Mouse (Mus musculus) ES-Bruce4 (cell line): ENCODE results near the gene Arhgef2. TPM values are rescaled to one million over a fixed set of nuclear protein-coding genes. Genes with fewer than 3 reads are reported as not detected.
A peak's percentile ranks its signal among the peaks of the same experiment; 100 is the strongest.

Source experiments
- H3K27ac ChIP-seq: 2 replicates; pipeline ENCODE4 v1.5.1; 2012; ENCODE audit warnings: low read length, inconsistent platforms; ENCODE audit not compliant: insufficient read depth
- H3K27me3 ChIP-seq: 2 replicates; pipeline ENCODE4 v1.6.1; 2012; ENCODE audit warnings: mild to moderate bottlenecking, low read length, inconsistent platforms; ENCODE audit not compliant: control insufficient read depth, poor library complexity, insufficient read depth, severe bottlenecking
- H3K36me3 ChIP-seq: 2 replicates; pipeline ENCODE4 v1.6.1; 2012; ENCODE audit warnings: inconsistent platforms, mild to moderate bottlenecking, low read length, moderate library complexity; ENCODE audit not compliant: control insufficient read depth, poor library complexity, insufficient read depth, severe bottlenecking
- H3K4me1 ChIP-seq: one replicate; pipeline ENCODE4 v1.8.1; 2011; ENCODE audit warnings: low read length; ENCODE audit not compliant: control insufficient read depth, insufficient read depth
- H3K4me3 ChIP-seq: 2 replicates; pipeline ENCODE4 v1.5.1; 2011; ENCODE audit warnings: low read depth, mild to moderate bottlenecking, low read length
- H3K9ac ChIP-seq: 2 replicates; pipeline ENCODE4 v1.6.1; 2012; ENCODE audit warnings: low read depth, mild to moderate bottlenecking, inconsistent platforms; ENCODE audit not compliant: poor library complexity, severe bottlenecking
- H3K9me3 ChIP-seq: replicated peaks from 2 replicates; pipeline ENCODE4 v1.6.1; 2012; ENCODE audit warnings: mild to moderate bottlenecking, low read length, inconsistent platforms; ENCODE audit not compliant: control insufficient read depth, poor library complexity, insufficient read depth, severe bottlenecking
- CTCF ChIP-seq: IDR thresholded peaks from one replicate; pipeline ENCODE4 v1.8.1; 2011; ENCODE audit warnings: low read depth, low read length
- EP300 ChIP-seq: IDR thresholded peaks from 2 replicates; pipeline ENCODE4 v1.6.1; 2011; ENCODE audit warnings: low read depth, low read length; ENCODE audit not compliant: insufficient read depth
- POLR2A ChIP-seq: IDR thresholded peaks from one replicate; pipeline ENCODE4 v1.8.1; 2011; ENCODE audit warnings: low read length; ENCODE audit not compliant: insufficient read depth
- polyA plus RNA-seq: library from polyadenylated mRNA; stranded (reverse); fragments of >200 nt; gene quantifications from 2 replicates; pipeline ENCODE4 v1.2.4, GENCODE M21; 2011; ENCODE audit warnings: low read depth; ENCODE audit not compliant: missing spikeins, insufficient read depth, insufficient read length

Arhgef2 gene
- polyA plus RNA-seq, 1 experiment, result 71.2 TPM

- Histone ChIP-seq H3K4me1 (peaks cover 3% of the 10 kb centered on the region), H3K9ac (no peak overlapping the region), H3K27me3 (no peaks in the 10 kb centered on the region), H3K36me3 (no peaks in the 10 kb centered on the region), H3K4me3 (no peak overlapping the region), H3K9me3 (no peaks in the 10 kb centered on the region), H3K27ac (no peak overlapping the region)
- TF ChIP-seq CTCF, result no peak
- no peak for TF ChIP-seq POLR2A
- TF ChIP-seq EP300, result no peak
Observed at GRCm38 (mm10) chr3:88654621-88655020, 48.9 kb downstream of the Arhgef2 start.

GRCm38 (mm10) chr3:88655619-88656018 lies 49.9 kb downstream of the Arhgef2 start:
- H3K9me3 ChIP-seq, result no peaks in the 10 kb centered on the region
- no peak overlapping the region for H3K4me3 ChIP-seq
- TF ChIP-seq EP300 (no peak), POLR2A (no peak), CTCF (no peak)
- H3K36me3 ChIP-seq, result no peaks in the 10 kb centered on the region
- H3K9ac ChIP-seq, result no peak overlapping the region
- no peaks in the 10 kb centered on the region for H3K27me3 ChIP-seq
- H3K27ac ChIP-seq, result no peak overlapping the region
- H3K4me1 ChIP-seq, result no peaks in the 10 kb centered on the region

- no peaks in the 10 kb centered on the region for H3K9me3 ChIP-seq
- H3K9ac ChIP-seq, result no peak overlapping the region
- TF ChIP-seq EP300, result no peak
- no peak for TF ChIP-seq CTCF
- H3K27ac ChIP-seq, result no peak overlapping the region
- no peaks in the 10 kb centered on the region for H3K27me3 ChIP-seq
- no peaks in the 10 kb centered on the region for H3K4me1 ChIP-seq
- H3K4me3 ChIP-seq, result no peak overlapping the region
- no peaks in the 10 kb centered on the region for H3K36me3 ChIP-seq
Observed at GRCm38 (mm10) chr3:88658441-88659127, 52.8 kb downstream of the Arhgef2 start.

- no peak for TF ChIP-seq EP300
- no peak for TF ChIP-seq POLR2A
- no peak for TF ChIP-seq CTCF
- H3K36me3 ChIP-seq, result no peaks in the 10 kb centered on the region
- H3K4me1 ChIP-seq, result no peaks in the 10 kb centered on the region
- H3K4me3 ChIP-seq, result no peak overlapping the region
- H3K9ac ChIP-seq, result no peak overlapping the region
- no peaks in the 10 kb centered on the region for H3K27me3 ChIP-seq
- H3K9me3 ChIP-seq, result peaks cover 4% of the 10 kb centered on the region
- H3K27ac ChIP-seq, result no peak overlapping the region
Observed at GRCm38 (mm10) chr3:88659798-88660197, 54.0 kb downstream of the Arhgef2 start.

- Histone ChIP-seq H3K4me1 (no peaks in the 10 kb centered on the region), H3K36me3 (no peaks in the 10 kb centered on the region), H3K9me3 (peaks cover 20% of the 10 kb centered on the region), H3K27ac (no peak overlapping the region), H3K27me3 (no peaks in the 10 kb centered on the region), H3K4me3 (no peak overlapping the region), H3K9ac (no peak overlapping the region)
- TF ChIP-seq EP300, result no peak
- no peak for TF ChIP-seq CTCF
- TF ChIP-seq POLR2A, result no peak
Observed at GRCm38 (mm10) chr3:88664095-88664494, 58.3 kb downstream of the Arhgef2 start.

GRCm38 (mm10) chr3:88677399-88677798 lies 71.6 kb downstream of the Arhgef2 start:
- Histone ChIP-seq H3K27me3 (no peaks in the 10 kb centered on the region), H3K9me3 (peaks cover 16% of the 10 kb centered on the region), H3K36me3 (no peaks in the 10 kb centered on the region), H3K9ac (peak overlapping the region; percentile 55), H3K4me3 (peak overlapping the region; percentile 45; the same call in 1 of the 2 replicates), H3K27ac (no peak overlapping the region), H3K4me1 (no peaks in the 10 kb centered on the region)
- TF ChIP-seq CTCF (peak; percentile 49), POLR2A (no peak), EP300 (no peak)
